Mouse (Mus musculus) CH12.LX (cell line): ENCODE results near the gene Sorcs3.

ENCODE experiments used
- BHLHE40 ChIP-seq: IDR thresholded peaks from 2 replicates; pipeline ENCODE4 v1.6.1; 2011; ENCODE audit warnings: mild to moderate bottlenecking, low read depth, low read length, improper control_type of control experiment
- CHD2 ChIP-seq: IDR thresholded peaks from 2 replicates; pipeline ENCODE4 v1.6.1; 2011; ENCODE audit warnings: low read length, improper control_type of control experiment
- CTCF ChIP-seq, 2 experiments: IDR thresholded peaks in 1 of 2; conservative IDR thresholded peaks in 1 of 2; 2 replicates each; pipeline ENCODE4 v1.5.1; 2011 to 2012; ENCODE audit warnings: low read depth in 2 of 2, low read length in 2 of 2, improper control_type of control experiment in 1 of 2, inconsistent platforms in 1 of 2, mild to moderate bottlenecking in 1 of 2, moderate library complexity in 1 of 2
- E2F4 ChIP-seq: IDR thresholded peaks from 2 replicates; pipeline ENCODE4 v1.6.1; 2011; ENCODE audit warnings: low read depth, low read length, improper control_type of control experiment; ENCODE audit not compliant: insufficient replicate concordance
- EP300 ChIP-seq: IDR thresholded peaks from 2 replicates; pipeline ENCODE4 v1.6.1; 2011; ENCODE audit warnings: low read length, improper control_type of control experiment
- HCFC1 ChIP-seq: IDR thresholded peaks from 2 replicates; pipeline ENCODE4 v1.6.1; 2012; ENCODE audit warnings: low read depth, mild to moderate bottlenecking, inconsistent platforms, low read length, improper control_type of control experiment
- MAX ChIP-seq: IDR thresholded peaks from 2 replicates; pipeline ENCODE4 v1.6.1; 2011; ENCODE audit warnings: low read length, improper control_type of control experiment
- MAZ ChIP-seq: IDR thresholded peaks from 2 replicates; pipeline ENCODE4 v1.6.1; 2012; ENCODE audit warnings: low read depth, mild to moderate bottlenecking, inconsistent platforms, low read length, improper control_type of control experiment, moderate library complexity
- NRF1 ChIP-seq: IDR thresholded peaks from 2 replicates; pipeline ENCODE4 v1.6.1; 2014; ENCODE audit warnings: low read depth, mild to moderate bottlenecking, inconsistent platforms, low read length, improper control_type of control experiment, moderate library complexity
- POLR2A ChIP-seq: IDR thresholded peaks from 2 replicates; pipeline ENCODE4 v1.6.1; 2011; ENCODE audit warnings: low read depth, mild to moderate bottlenecking, improper control_type of control experiment, low read length
- TBP ChIP-seq: conservative IDR thresholded peaks from 2 replicates; pipeline ENCODE4 v1.6.1; 2011; ENCODE audit warnings: low read depth, low read length, improper control_type of control experiment
- ZC3H11A ChIP-seq: IDR thresholded peaks from 2 replicates; pipeline ENCODE4 v1.6.1; 2012; ENCODE audit warnings: low read depth, mild to moderate bottlenecking, inconsistent platforms, low read length, improper control_type of control experiment
- ZNF384 ChIP-seq: IDR thresholded peaks from 2 replicates; pipeline ENCODE4 v1.6.1; 2012; ENCODE audit warnings: low read depth, low read length, improper control_type of control experiment, inconsistent platforms

DNA sequence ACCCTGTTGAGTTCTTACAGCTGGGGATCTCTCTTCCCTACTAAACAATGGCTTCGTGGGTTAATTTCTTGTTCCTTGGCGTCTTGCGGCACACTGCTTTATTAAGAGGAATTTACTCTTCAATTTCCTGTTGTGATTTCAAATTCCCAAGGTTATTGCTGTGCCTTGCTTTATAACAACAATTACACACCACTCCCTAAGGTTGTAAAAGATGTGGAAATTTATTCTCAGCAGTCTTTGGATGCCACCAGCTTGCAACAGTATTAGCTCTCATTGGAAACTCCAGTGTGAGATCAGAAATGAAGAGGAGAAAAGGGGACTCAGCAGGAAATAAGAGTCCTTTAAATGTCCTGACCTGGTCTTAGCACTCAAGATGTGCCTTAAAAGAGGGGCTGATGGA lies 641.9 kb downstream of the Sorcs3 start:
- TF ChIP-seq CHD2 (no peak), EP300 (no peak), E2F4 (no peak), MAZ (no peak), POLR2A (no peak), TBP (no peak), ZC3H11A (no peak), MAX (no peak), HCFC1 (no peak), NRF1 (no peak), CTCF (conservative IDR thresholded peaks at IDR 0.05 in 1 of 2, IDR thresholded peaks at IDR 0.05 in 1 of 2; ENCODE audit: low read depth in 2 of 2, low read length in 2 of 2) (no peak), ZNF384 (no peak), BHLHE40 (no peak)
